Mouse (Mus musculus): ENCODE results near the gene Lrrc8d.

DNA sequence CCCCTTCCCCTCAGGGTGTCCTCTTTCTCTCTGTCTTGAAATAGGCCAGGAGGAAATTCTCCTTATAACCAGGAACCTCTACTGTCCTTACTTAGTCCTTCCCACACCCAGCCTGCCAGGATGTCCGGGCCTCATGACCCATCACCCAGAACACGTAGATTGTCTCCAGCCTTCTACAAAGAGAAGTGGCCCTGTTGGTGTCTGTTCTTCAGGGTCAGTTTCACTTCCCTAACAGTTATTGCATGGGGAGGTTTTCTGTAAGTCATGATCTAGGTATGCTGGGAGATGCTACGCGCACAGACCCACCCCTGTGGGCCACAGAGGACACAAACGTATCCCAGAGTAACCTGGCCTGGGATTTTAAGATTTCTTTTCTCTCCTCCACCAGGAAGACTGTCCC, 37.9 kb upstream of the Lrrc8d start:
- TF ChIP-seq EP300 (IDR thresholded peaks at IDR 0.05; ENCODE audit: insufficient read depth, low read depth, low read length): no peak
- no peak for TF ChIP-seq CTCF (IDR thresholded peaks at IDR 0.05; ENCODE audit: low read depth, low read length)
- no peak for TF ChIP-seq POLR2A (IDR thresholded peaks at IDR 0.05; ENCODE audit: insufficient read depth, low read length)

Measured in ES-Bruce4 (cell line).